Mouse (Mus musculus) heart, postnatal 0 days (tissue): ENCODE results near the gene 2310034G01Rik. TPM values are rescaled to one million over a fixed set of nuclear protein-coding genes. Genes with fewer than 3 reads are reported as not detected.

ENCODE experiments used
- ATAC-seq: fragments of 200-750 bp; cut with Nextera tagmentation; 2 replicates; pipeline ENCODE4 v1.8.0; 2017; ENCODE audit warnings: low read depth, moderate number of reproducible peaks, moderate library complexity; ENCODE audit not compliant: insufficient read depth
- DNase-seq: peaks from one replicate; pipeline ENCODE4 v3.0.0-alpha.2; 2016; ENCODE audit warnings: low spot score
- H3K27ac ChIP-seq: fragments of 300-500 bp; sonication (generic); 2 replicates; pipeline ENCODE4 v1.5.1; 2014; ENCODE audit warnings: low read depth, mild to moderate bottlenecking
- H3K27me3 ChIP-seq: fragments of 300-500 bp; sonication (generic); 2 replicates; pipeline ENCODE4 v1.6.1; 2014; ENCODE audit warnings: low read length, mixed read lengths; ENCODE audit not compliant: control insufficient read depth, insufficient read depth
- H3K36me3 ChIP-seq: fragments of 300-500 bp; sonication (generic); replicated peaks from 2 replicates; pipeline ENCODE4 v1.6.1; 2014; ENCODE audit warnings: low read length, mixed read lengths; ENCODE audit not compliant: control insufficient read depth, insufficient read depth
- H3K4me1 ChIP-seq: fragments of 300-500 bp; sonication (generic); 2 replicates; pipeline ENCODE4 v1.6.1; 2014; ENCODE audit warnings: antibody characterized with exemption; ENCODE audit not compliant: control insufficient read depth, insufficient read depth
- H3K4me2 ChIP-seq: fragments of 300-500 bp; sonication (generic); 2 replicates; pipeline ENCODE4 v1.6.1; 2014; ENCODE audit warnings: low read depth, mild to moderate bottlenecking, low read length, moderate library complexity
- H3K4me3 ChIP-seq: fragments of 300-500 bp; sonication (generic); 2 replicates; pipeline ENCODE4 v1.5.1; 2014; ENCODE audit warnings: low read depth, low read length
- H3K9ac ChIP-seq: fragments of 300-500 bp; sonication (generic); replicated peaks from 2 replicates; pipeline ENCODE4 v1.6.1; 2014; ENCODE audit warnings: low read depth, low read length, mixed read lengths
- H3K9me3 ChIP-seq: fragments of 300-500 bp; sonication (generic); replicated peaks from 2 replicates; pipeline ENCODE4 v1.6.1; 2016; ENCODE audit warnings: low read length; ENCODE audit not compliant: control insufficient read depth
- CTCF ChIP-seq: IDR thresholded peaks from 2 replicates; pipeline ENCODE4 v1.5.1; 2016; ENCODE audit warnings: antibody characterized with exemption, control low read depth, low read depth
- EP300 ChIP-seq: IDR thresholded peaks from 2 replicates; pipeline ENCODE4 v1.6.1; 2016; ENCODE audit warnings: antibody characterized with exemption, low read depth
- WGBS: fragments of 180-500 bp; shearing (Covaris S2); extraction: QIAGEN DNeasy Blood & Tissue Kit; methylation state at CpG from one replicate; pipeline ENCODE4 v1.1.7; 2014; 5-methylcytosine and 5-hydroxymethylcytosine counted together
- polyA plus RNA-seq: library from polyadenylated mRNA; unstranded; fragments of >200 nt; fragmentation: Nextera tagmentation; extraction: Ambion mirVana; gene quantifications from 2 replicates; pipeline ENCODE4 v1.2.1, GENCODE M21; 2015
- total RNA-seq: library from RNA; depleted of rRNA; stranded (reverse); fragments of >200 nt; gene quantifications from 2 replicates; pipeline ENCODE4 v1.2.3, GENCODE M21; 2014; ENCODE audit warnings: low replicate concordance

2310034G01Rik gene
- total and polyA plus RNA-seq, 2 experiments from 2014 or later, result 1.1 to 1.5 TPM

- H3K27me3 ChIP-seq, result no peaks in the 10 kb centered on the region
- no peak overlapping the region for H3K4me3 ChIP-seq
- no peak for DNase-seq
- H3K4me2 ChIP-seq, result no peak overlapping the region
- TF ChIP-seq EP300 (no peak), CTCF (no peak)
- WGBS, result 23% methylated on average over 7 of the region's 7 CpGs
- no peaks in the 10 kb centered on the region for H3K9me3 ChIP-seq
- no peaks in the 10 kb centered on the region; the same call in 1 of the 2 replicates for H3K4me1 ChIP-seq
- H3K27ac ChIP-seq, result no peak overlapping the region
- no peaks in the 10 kb centered on the region for H3K36me3 ChIP-seq
- ATAC-seq, result no peak
- H3K9ac ChIP-seq, result no peak overlapping the region
Observed at GRCm38 (mm10) chr19:46344710-46345419, 5.2 kb downstream of the 2310034G01Rik start.

GRCm38 (mm10) chr19:46339287-46339971 is 10.7 kb downstream of the 2310034G01Rik start:
- ATAC-seq (no peak), DNase-seq (no peak)
- H3K27ac ChIP-seq, result peak overlapping the region; percentile 45
- H3K4me3 ChIP-seq, result no peak overlapping the region
- WGBS, result 64% methylated on average over 6 of the region's 7 CpGs
- H3K9ac ChIP-seq, result 0 out of 2 replicates have a peak overlapping the region, but pooled peaks have one; percentile 1
- peaks cover 7% of the 10 kb centered on the region; the same call in 1 of the 2 replicates for H3K4me1 ChIP-seq
- no peak for TF ChIP-seq CTCF
- TF ChIP-seq EP300, result no peak
- H3K4me2 ChIP-seq, result no peak overlapping the region; the same call in 1 of the 2 replicates
- no peaks in the 10 kb centered on the region for H3K27me3 ChIP-seq
- no peaks in the 10 kb centered on the region for H3K36me3 ChIP-seq
- H3K9me3 ChIP-seq, result no peaks in the 10 kb centered on the region

- DNase-seq (no peak), ATAC-seq (peak; percentile 25)
- Histone ChIP-seq H3K4me3 (peak overlapping the region; percentile 87), H3K9ac (0 out of 2 replicates have a peak overlapping the region, but pooled peaks have one; percentile 1), H3K36me3 (no peaks in the 10 kb centered on the region), H3K27ac (peak overlapping the region; percentile 45), H3K9me3 (no peaks in the 10 kb centered on the region), H3K4me1 (peaks cover 7% of the 10 kb centered on the region; the same call in 1 of the 2 replicates), H3K27me3 (no peaks in the 10 kb centered on the region), H3K4me2 (peak overlapping the region; percentile 45)
- TF ChIP-seq CTCF, result no peak
- TF ChIP-seq EP300, result no peak
- 47% methylated on average over 6 of the region's 6 CpGs for WGBS
Observed at GRCm38 (mm10) chr19:46338942-46339286, 11.2 kb downstream of the 2310034G01Rik start.

GRCm38 (mm10) chr19:46338331-46338936 is 11.7 kb downstream of the 2310034G01Rik start, which contains the start of gene Cuedc2:
TSS of gene Cuedc2 (minus strand) at chr19:46338702.
- peak within 1 kb of the TSS; percentile 72 for H3K27ac ChIP-seq
- DNase-seq (peak; percentile 95), ATAC-seq (peak; percentile 89)
- H3K9me3 ChIP-seq, result no peaks in the 10 kb centered on the region
- WGBS, result under 1% methylated on average over 31 of the region's 31 CpGs
- peaks cover 7% of the 10 kb centered on the region; the same call in 1 of the 2 replicates for H3K4me1 ChIP-seq
- H3K4me3 ChIP-seq, result peak within 1 kb of the TSS; percentile 87
- H3K27me3 ChIP-seq, result no peaks in the 10 kb centered on the region
- H3K36me3 ChIP-seq, result no peaks in the 10 kb centered on the region
- TF ChIP-seq EP300 (peak; percentile 69; the same call in 1 of the 2 replicates), CTCF (peak; percentile 60)
- H3K4me2 ChIP-seq, result peak within 1 kb of the TSS; percentile 90
- H3K9ac ChIP-seq, result peak within 1 kb of the TSS; percentile 80

- H3K9me3 ChIP-seq, result no peaks in the 10 kb centered on the region
- TF ChIP-seq EP300 (no peak), CTCF (no peak)
- peak overlapping the region; percentile 80 for H3K9ac ChIP-seq
- ATAC-seq (peak; percentile 3; the same call in 1 of the 2 replicates), DNase-seq (no peak)
- H3K4me1 ChIP-seq, result peaks cover 7% of the 10 kb centered on the region; the same call in 1 of the 2 replicates
- peak overlapping the region; percentile 87 for H3K4me3 ChIP-seq
- peak overlapping the region; percentile 90 for H3K4me2 ChIP-seq
- no peaks in the 10 kb centered on the region for H3K27me3 ChIP-seq
- no peaks in the 10 kb centered on the region for H3K36me3 ChIP-seq
- H3K27ac ChIP-seq, result peak overlapping the region; percentile 72
- 37% methylated on average over 15 of the region's 15 CpGs for WGBS
Observed at GRCm38 (mm10) chr19:46337719-46338330, 12.3 kb downstream of the 2310034G01Rik start.
